23 mouse cellular contexts compared by ENCODE assay signal in genomic region chr7:112142616-112143015, GRCm38 (mm10). TPM values are rescaled to one million over a fixed set of nuclear protein-coding genes. Genes with fewer than 3 reads are reported as not detected.
A peak's percentile ranks its signal among the peaks of the same experiment; 100 is the strongest.
DNase-seq lines count a peak whose midpoint lies in the region; ATAC-seq and TF ChIP-seq lines count a peak whose summit lies in the region.
"Had no signal": no experiment of that assay in that cellular context is flagged by ENCODE, and none has a peak within 500 bp of the region (broad histone marks: within the 10 kb centered on the region; RNA-seq: fewer than 3 reads in every experiment).

No protein-coding gene starts in this region.

- H3K9ac ChIP-seq in forebrain, embryonic 11.5 days (ENCODE audit: low read length) = no peak overlapping the region
- H3K9ac ChIP-seq in forebrain, embryonic 16.5 days (replicated peaks; ENCODE audit: low read depth, low read length) = no peak overlapping the region
- H3K9ac ChIP-seq in embryonic facial prominence, embryonic 13.5 days = no peak overlapping the region
- H3K9ac ChIP-seq in forebrain, embryonic 15.5 days (replicated peaks) = no peak overlapping the region
- H3K9ac ChIP-seq in kidney, embryonic 15.5 days = no peak overlapping the region
- H3K9ac ChIP-seq: hindbrain, embryonic 13.5 days; limb, embryonic 12.5 days; liver, embryonic 12.5 days; stomach, embryonic 15.5 days had no signal

- peak overlapping the region; percentile 60 for H3K27ac ChIP-seq in forebrain, embryonic 11.5 days (ENCODE audit: low read depth, low read length)
- H3K27ac ChIP-seq in forebrain, embryonic 16.5 days (ENCODE audit: low read length) = no peak overlapping the region
- peak overlapping the region; percentile 43; the same call in 1 of the 2 replicates for H3K27ac ChIP-seq in layer of hippocampus, adult 2 months
- peak overlapping the region; percentile 89 for H3K27ac ChIP-seq in embryonic facial prominence, embryonic 13.5 days
- peak overlapping the region; percentile 47; the same call in 1 of the 2 replicates for H3K27ac ChIP-seq in forebrain, embryonic 15.5 days (replicated peaks)
- no peak overlapping the region for H3K27ac ChIP-seq in kidney, embryonic 15.5 days
- H3K27ac ChIP-seq: liver, embryonic 12.5 days; stomach, embryonic 15.5 days had no signal

- no peaks in the 10 kb centered on the region for H3K36me3 ChIP-seq in forebrain, embryonic 11.5 days (ENCODE audit: control insufficient read depth, insufficient read depth, low read length)
- H3K36me3 ChIP-seq in forebrain, embryonic 16.5 days (ENCODE audit: control insufficient read depth, insufficient read depth) = no peaks in the 10 kb centered on the region
- 0 out of 2 replicates have a peak, but pooled peaks cover 10% of the 10 kb centered on the region for H3K36me3 ChIP-seq in embryonic facial prominence, embryonic 13.5 days
- no peaks in the 10 kb centered on the region for H3K36me3 ChIP-seq in forebrain, embryonic 15.5 days
- no peaks in the 10 kb centered on the region for H3K36me3 ChIP-seq in kidney, embryonic 15.5 days
- H3K36me3 ChIP-seq: hindbrain, embryonic 13.5 days; limb, embryonic 12.5 days; liver, embryonic 12.5 days; stomach, embryonic 15.5 days had no signal

- H3K4me3 ChIP-seq in forebrain, embryonic 11.5 days (ENCODE audit: low read depth, low read length) = no peak overlapping the region
- H3K4me3 ChIP-seq in forebrain, embryonic 16.5 days (replicated peaks; ENCODE audit: low read length) = no peak overlapping the region
- H3K4me3 ChIP-seq in layer of hippocampus, adult 2 months = no peak overlapping the region
- H3K4me3 ChIP-seq in embryonic facial prominence, embryonic 13.5 days = no peak overlapping the region
- H3K4me3 ChIP-seq in forebrain, embryonic 15.5 days = no peak overlapping the region
- H3K4me3 ChIP-seq in kidney, embryonic 15.5 days (replicated peaks) = no peak overlapping the region
- H3K4me3 ChIP-seq: erythroblast, embryonic 14.5 days; hindbrain, embryonic 13.5 days; limb, embryonic 12.5 days; liver, embryonic 12.5 days; stomach, embryonic 15.5 days had no signal

- ATAC-seq in forebrain, embryonic 11.5 days (replicated peaks; ENCODE audit: low FRiP score) = 0 out of 2 replicates have a peak, but pooled peaks have one; percentile 7
- no peak for ATAC-seq in forebrain, embryonic 16.5 days
- no peak for ATAC-seq in embryonic facial prominence, embryonic 13.5 days (ENCODE audit: insufficient number of reproducible peaks, insufficient read depth, low FRiP score, low TSS enrichment, low read depth)
- no peak for ATAC-seq in forebrain, embryonic 15.5 days (replicated peaks)
- ATAC-seq in kidney, embryonic 15.5 days (replicated peaks; ENCODE audit: low FRiP score) = no peak
- ATAC-seq: inflammation-experienced regulatory T-cells, adult 6 months; liver, embryonic 12.5 days had no signal

- WGBS in forebrain, embryonic 11.5 days = 75% methylated on average over 3 of the region's 3 CpGs
- WGBS in forebrain, embryonic 16.5 days = 63% methylated on average over 3 of the region's 3 CpGs
- WGBS in embryonic facial prominence, embryonic 13.5 days = 24% methylated on average over 3 of the region's 3 CpGs
- WGBS in forebrain, embryonic 15.5 days = 65% methylated on average over 3 of the region's 3 CpGs
- WGBS in kidney, embryonic 15.5 days = 81% methylated on average over 3 of the region's 3 CpGs

- no peaks in the 10 kb centered on the region for H3K27me3 ChIP-seq in forebrain, embryonic 11.5 days (ENCODE audit: control insufficient read depth, insufficient read depth, low read length)
- H3K27me3 ChIP-seq in forebrain, embryonic 16.5 days (replicated peaks; ENCODE audit: control insufficient read depth, insufficient read depth, low read length) = no peaks in the 10 kb centered on the region
- H3K27me3 ChIP-seq in embryonic facial prominence, embryonic 13.5 days = no peaks in the 10 kb centered on the region
- H3K27me3 ChIP-seq in forebrain, embryonic 15.5 days = no peaks in the 10 kb centered on the region
- no peaks in the 10 kb centered on the region for H3K27me3 ChIP-seq in kidney, embryonic 15.5 days
- H3K27me3 ChIP-seq: hindbrain, embryonic 13.5 days; limb, embryonic 12.5 days; liver, embryonic 12.5 days; stomach, embryonic 15.5 days had no signal

- no peak overlapping the region for H3K4me2 ChIP-seq in forebrain, embryonic 11.5 days (ENCODE audit: low read depth, low read length, severe bottlenecking)
- H3K4me2 ChIP-seq in forebrain, embryonic 16.5 days (ENCODE audit: low read length) = no peak overlapping the region
- H3K4me2 ChIP-seq in embryonic facial prominence, embryonic 13.5 days = no peak overlapping the region
- H3K4me2 ChIP-seq in forebrain, embryonic 15.5 days (replicated peaks) = no peak overlapping the region
- no peak overlapping the region for H3K4me2 ChIP-seq in kidney, embryonic 15.5 days
- H3K4me2 ChIP-seq: hindbrain, embryonic 13.5 days; limb, embryonic 12.5 days; liver, embryonic 12.5 days; stomach, embryonic 15.5 days had no signal

- H3K4me1 ChIP-seq in forebrain, embryonic 11.5 days (replicated peaks; ENCODE audit: control insufficient read depth, insufficient read depth, low read length) = peaks cover 10% of the 10 kb centered on the region; the same call in 1 of the 2 replicates
- peaks cover 15% of the 10 kb centered on the region for H3K4me1 ChIP-seq in forebrain, embryonic 16.5 days (replicated peaks; ENCODE audit: control insufficient read depth, insufficient read depth, low read length)
- peaks cover 56% of the 10 kb centered on the region for H3K4me1 ChIP-seq in embryonic facial prominence, embryonic 13.5 days
- peaks cover 18% of the 10 kb centered on the region; the same call in 1 of the 2 replicates for H3K4me1 ChIP-seq in forebrain, embryonic 15.5 days
- peaks cover 14% of the 10 kb centered on the region for H3K4me1 ChIP-seq in kidney, embryonic 15.5 days

- H3K9me3 ChIP-seq in forebrain, embryonic 11.5 days (ENCODE audit: control insufficient read depth, low read length) = no peaks in the 10 kb centered on the region
- H3K9me3 ChIP-seq in forebrain, embryonic 16.5 days (ENCODE audit: control insufficient read depth, low read length) = no peaks in the 10 kb centered on the region
- no peaks in the 10 kb centered on the region for H3K9me3 ChIP-seq in embryonic facial prominence, embryonic 13.5 days
- no peaks in the 10 kb centered on the region for H3K9me3 ChIP-seq in forebrain, embryonic 15.5 days
- no peaks in the 10 kb centered on the region for H3K9me3 ChIP-seq in kidney, embryonic 15.5 days (replicated peaks)
- H3K9me3 ChIP-seq: hindbrain, embryonic 13.5 days; limb, embryonic 12.5 days; liver, embryonic 12.5 days; stomach, embryonic 15.5 days had no signal

- no peak for DNase-seq in forebrain, embryonic 11.5 days (ENCODE audit: low spot score)
- DNase-seq in layer of hippocampus, adult 2 months (ENCODE audit: low spot score in 2 of 2) = no peak
- no peak for DNase-seq in layer of hippocampus, postnatal 14 days (ENCODE audit: low spot score in 2 of 2)
- DNase-seq in c-Kit-positive CD71-positive TER-119-positive erythroid progenitor cells, embryonic 14.5 days (ENCODE audit: low spot score) = no peak
- DNase-seq: cerebellum, adult 11 months; cerebellum, postnatal 14 days; gastrocnemius, postnatal 36 days; kidney, adult 8-10 months; layer of hippocampus, adult 9-11 months; lung, adult 2 months; lung, postnatal 36 days; thymus, adult 18-20 months had no signal

- TF ChIP-seq CTCF in layer of hippocampus, adult 2 months (conservative IDR thresholded peaks at IDR 0.05) = no peak

RNA-seq across cellular contexts. Expression of gene Dkk3, which starts 16.2 kb away (rescaled TPM):
- polyA plus RNA-seq in forebrain, embryonic 11.5 days (2014; fragmentation: Nextera tagmentation; extraction: Ambion mirVana) = 15.0 and 18.7 TPM in 2 replicates
- 22.0 and 29.9 TPM in 2 replicates for polyA plus RNA-seq in forebrain, embryonic 16.5 days (2015; fragmentation: Nextera tagmentation; extraction: Ambion mirVana)
- 100 to 1,000 TPM; 253 to 270 TPM for total RNA-seq in layer of hippocampus, adult 2 months (2021)
- 100 to 1,000 TPM; 162 to 171 TPM for total RNA-seq in layer of hippocampus, postnatal 14 days (2021)
- polyA plus RNA-seq in embryonic facial prominence, embryonic 13.5 days (2015; fragmentation: Nextera tagmentation; extraction: Ambion mirVana) = 43.9 and 67.9 TPM in 2 replicates
- polyA plus RNA-seq in forebrain, embryonic 15.5 days (2015; fragmentation: Nextera tagmentation; extraction: Ambion mirVana) = 22.3 and 25.9 TPM in 2 replicates
- polyA plus RNA-seq in kidney, embryonic 15.5 days (2015; fragmentation: Nextera tagmentation; extraction: Ambion mirVana) = 20.0 and 25.3 TPM in 2 replicates
- total RNA-seq: megakaryocyte-erythroid progenitor cell, adult 5-6 weeks had no signal
- polyA plus RNA-seq: erythroblast, embryonic 14.5 days had no signal

Comparison
In these comparisons a context has a peak if more than half of its experiments do, and no peak if none do; other contexts are left out.
1. H3K27ac ChIP-seq: peak in forebrain, embryonic 11.5 days (single experiment), layer of hippocampus, adult 2 months (single experiment), embryonic facial prominence, embryonic 13.5 days (single experiment) and forebrain, embryonic 15.5 days (single experiment); none in forebrain, embryonic 16.5 days (single experiment) and kidney, embryonic 15.5 days (single experiment).